Mouse (Mus musculus): ENCODE data around the gene Fam169a.
A peak's percentile ranks its signal among the peaks of the same experiment; 100 is the strongest.
"Not testable (repeated sequence)": the region's sequence is repeated elsewhere in the genome, so short reads cannot be mapped to it uniquely, and the experiment has no call there.

Fam169a gene

DNA sequence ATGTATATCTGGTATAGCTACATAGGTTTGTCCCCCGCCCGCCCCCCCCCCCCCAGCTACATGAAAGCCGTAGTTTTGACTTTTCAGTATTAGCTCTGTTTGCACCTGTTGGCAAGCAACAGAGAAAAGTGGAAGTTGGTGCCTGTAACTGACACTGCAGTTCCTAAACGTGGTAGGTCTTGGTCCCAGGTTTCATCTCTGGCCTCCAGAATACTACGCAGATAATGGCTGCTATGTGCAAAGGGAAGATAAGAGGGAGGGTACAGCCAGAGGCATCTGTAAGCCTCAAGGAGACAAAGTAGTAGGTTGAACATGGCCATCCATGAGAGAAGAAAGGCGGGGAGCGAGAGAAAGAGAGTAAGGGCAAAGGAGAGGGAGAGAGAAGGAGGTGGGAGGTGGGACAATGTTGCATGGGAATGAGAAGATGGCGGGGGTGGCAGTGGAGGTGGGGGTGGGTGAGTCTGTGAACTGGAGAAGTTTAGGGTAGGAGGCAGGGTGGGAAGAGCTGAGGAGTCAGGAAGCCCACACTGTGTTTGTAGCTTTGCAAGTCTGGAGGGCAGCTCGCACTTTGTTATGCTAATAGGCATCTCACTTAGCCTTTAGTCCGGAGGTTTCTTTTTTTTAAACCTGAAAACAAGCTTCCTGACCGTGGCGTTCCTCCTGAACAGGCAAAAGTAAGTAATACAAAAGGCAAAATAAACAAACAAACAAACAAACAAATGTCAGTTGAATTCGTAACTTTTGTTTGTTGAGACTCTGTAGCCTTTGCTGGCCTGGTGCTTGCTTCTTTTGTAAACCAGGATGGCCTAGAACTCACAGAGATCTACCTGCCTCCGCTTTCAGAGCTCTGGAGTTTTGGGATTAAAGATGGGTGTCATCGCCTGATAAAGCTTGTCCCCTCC is at the start of gene Fam169a:
Gene Fam169a, plus strand, starts transcription at position 638 of the 902 bp plus-strand sequence.
- DNase-seq (ENCODE audit: low read depth, low spot score): no peak

DNA sequence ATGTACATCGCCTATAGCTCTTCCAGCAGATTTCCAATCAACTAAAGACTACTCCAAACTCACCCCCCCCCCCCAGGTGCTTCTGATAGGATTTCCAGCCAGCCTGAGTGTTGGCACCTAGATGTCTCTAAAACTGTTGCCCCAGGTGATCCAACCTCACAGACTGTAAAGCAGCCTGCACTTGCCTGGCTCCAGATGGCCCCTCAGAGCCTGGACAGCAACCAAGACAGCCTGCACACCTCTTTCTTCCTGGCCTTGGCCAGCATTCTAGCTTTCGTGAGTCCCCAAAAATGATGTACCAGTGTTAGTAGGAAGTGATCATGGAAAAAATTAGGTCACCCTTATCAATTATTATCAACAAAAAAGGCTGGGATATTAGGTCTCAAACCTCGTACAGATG is 49.4 kb upstream of the Fam169a start:
- DNase-seq (ENCODE audit: low read depth, low spot score): no peak

DNA sequence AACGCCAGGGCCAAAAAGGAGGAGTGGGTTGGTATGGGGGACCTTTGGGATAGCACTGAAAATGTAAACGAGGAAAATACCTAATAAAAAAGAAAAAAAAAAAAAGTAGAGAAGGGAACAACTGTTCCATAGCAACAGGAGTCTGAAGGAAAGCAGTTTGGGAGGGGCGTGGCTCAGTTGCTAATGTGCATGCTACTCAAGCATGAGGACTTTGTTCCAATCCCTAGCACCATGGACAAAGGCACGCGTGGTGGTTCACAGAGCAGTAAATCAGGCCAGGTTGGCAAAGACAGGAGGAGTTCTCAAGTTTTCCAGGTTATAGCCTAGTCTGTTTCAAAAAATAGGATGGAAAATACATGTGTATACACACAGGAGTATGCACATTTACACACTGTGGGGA is 47.0 kb upstream of the Fam169a start:
- no peak for DNase-seq (ENCODE audit: low read depth, low spot score)

DNA sequence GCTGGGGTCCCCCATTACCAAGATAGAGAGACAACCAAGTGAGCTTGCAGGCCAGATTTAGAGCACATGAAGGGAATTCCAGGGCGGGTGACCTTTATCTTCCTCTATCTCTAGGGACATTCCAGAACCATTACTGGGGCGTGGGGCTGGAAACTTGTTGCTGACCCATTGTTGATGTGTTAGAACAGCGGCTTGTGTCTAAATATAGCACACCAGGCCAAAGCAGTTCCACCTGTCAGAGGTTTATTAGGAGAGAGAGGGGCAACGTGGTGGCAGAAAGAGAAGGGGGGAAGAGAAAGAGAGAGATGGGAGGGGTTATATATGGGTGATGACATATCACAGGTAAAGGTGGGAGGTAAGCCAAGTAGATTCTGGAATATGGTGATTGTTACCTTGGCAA is 45.2 kb upstream of the Fam169a start:
- no peak for DNase-seq (ENCODE audit: low read depth, low spot score)

DNA sequence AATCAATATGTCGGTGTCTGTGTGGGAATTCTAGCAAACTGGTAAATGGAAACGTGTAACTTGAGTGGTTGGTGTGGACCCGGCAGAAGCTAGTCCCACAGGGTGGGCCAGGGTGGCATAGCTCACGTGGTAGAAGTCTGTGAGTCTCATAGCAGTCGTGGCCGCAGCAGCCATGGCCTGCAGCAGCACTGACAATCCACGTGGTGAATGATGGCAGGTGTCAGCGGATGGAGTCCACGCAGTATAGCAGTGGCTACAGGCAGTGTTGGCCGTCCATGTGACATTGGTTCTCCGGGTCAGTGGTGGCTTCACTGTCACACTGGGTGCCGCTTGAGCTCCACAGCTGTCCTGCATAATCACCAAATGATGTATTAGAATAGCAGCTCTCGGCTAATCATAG is 37.0 kb upstream of the Fam169a start:
- no peak for DNase-seq (ENCODE audit: low read depth, low spot score)

DNA sequence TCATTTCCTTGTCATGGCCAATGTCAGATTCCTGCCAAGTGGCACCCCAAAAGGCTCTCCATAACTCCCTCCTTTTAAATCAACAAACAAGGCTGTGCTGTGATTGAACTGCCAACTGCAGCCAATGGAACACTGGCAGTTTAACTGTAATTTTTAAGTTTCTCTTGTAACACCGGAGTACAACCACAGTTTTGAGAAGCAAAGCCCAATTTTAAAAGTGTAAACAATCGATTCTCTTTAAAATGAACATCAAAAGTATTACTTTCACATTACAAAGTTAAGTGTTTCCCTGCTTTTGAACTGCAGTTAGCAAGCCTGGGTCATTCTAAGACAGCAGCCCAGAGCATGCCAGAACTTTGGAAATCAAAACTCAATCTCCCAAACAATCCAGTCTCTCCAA is 32.8 kb upstream of the Fam169a start, which contains the start of gene 1700029F12Rik:
Gene 1700029F12Rik, minus strand, starts transcription at position 101 of the 400 bp plus-strand sequence.
- DNase-seq (ENCODE audit: low read depth, low spot score): no peak

DNA sequence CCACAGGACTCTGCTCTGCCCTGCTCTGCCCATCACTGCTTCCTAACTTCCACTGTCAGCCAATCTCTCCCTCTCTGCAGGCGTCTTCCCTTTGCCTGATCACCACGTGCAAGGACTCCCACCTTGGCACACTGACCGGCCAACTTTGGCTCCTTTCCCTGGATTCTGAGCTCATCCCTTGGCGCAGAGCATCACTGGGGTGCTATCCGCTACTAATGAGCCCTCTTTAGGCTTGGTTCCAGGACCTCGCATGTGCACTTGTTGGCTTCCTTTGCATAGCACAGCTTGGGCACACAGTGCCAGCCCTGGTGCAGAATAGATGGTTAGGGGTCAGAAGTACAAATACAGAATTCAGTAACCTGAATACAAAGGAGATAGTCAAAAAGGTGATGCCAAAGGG is 15.9 kb upstream of the Fam169a start:
- DNase-seq (ENCODE audit: low read depth, low spot score): no peak

DNA sequence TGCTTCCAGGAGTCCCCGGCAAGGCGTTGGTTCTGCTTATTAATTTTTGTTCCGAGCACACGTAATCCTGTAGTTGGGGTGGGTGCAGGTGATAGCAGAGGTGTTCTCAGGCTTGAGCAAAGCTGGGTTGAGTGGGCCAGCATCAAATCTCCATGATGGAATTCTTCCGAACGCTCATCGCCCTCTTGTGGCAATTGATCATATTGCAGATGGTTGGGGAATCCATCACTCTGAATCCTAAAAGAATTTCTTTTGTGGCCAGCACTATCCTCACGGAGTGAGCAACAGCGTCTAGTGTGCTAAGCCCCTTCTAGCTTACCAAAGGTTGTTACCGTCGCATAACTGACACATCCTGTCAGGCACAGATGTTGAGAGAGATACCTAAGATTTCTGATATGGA is 14.4 kb upstream of the Fam169a start:
- DNase-seq (ENCODE audit: low read depth, low spot score): peak; percentile 80

DNA sequence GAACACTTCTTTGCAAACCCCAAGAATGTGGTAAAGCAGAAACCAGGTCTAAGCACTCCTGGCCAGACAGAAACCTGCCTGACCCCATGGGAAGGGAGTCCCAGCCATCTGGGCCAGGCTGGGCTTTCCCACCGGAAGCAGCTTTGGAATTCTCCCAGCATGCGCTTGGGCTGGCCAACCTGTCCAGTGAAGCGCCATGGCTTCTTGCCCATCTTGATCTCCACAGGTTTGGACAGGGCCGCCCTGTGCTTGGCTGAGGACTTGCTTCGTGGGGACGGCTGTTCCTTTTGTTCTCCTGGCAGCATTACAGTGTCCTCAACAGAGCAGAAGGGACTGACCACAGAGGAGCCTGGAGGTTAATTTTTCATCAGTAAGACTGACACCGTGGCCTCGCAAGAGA is 13.2 kb upstream of the Fam169a start:
- no peak for DNase-seq (ENCODE audit: low read depth, low spot score)

DNA sequence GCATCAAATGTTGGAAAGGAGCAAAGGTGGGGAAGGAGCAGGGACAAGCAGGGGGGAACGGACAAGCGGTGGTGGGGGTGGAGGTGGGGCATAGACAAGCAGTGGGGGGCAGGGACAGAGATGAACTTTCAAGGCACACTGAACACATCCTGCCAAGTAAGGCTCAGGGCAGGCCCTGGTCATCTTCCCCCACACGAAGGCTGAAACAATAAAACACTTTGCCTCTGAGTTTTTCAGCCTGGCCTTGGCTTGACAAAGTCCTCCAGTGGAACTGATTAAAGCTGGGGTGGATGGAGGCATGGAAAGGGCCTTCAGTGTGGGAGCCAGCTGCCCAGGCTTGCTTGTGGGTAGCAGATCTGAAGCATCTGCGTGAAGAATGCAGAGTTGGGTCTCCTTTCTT is 9.3 kb upstream of the Fam169a start:
- no peak for DNase-seq (ENCODE audit: low read depth, low spot score)

DNA sequence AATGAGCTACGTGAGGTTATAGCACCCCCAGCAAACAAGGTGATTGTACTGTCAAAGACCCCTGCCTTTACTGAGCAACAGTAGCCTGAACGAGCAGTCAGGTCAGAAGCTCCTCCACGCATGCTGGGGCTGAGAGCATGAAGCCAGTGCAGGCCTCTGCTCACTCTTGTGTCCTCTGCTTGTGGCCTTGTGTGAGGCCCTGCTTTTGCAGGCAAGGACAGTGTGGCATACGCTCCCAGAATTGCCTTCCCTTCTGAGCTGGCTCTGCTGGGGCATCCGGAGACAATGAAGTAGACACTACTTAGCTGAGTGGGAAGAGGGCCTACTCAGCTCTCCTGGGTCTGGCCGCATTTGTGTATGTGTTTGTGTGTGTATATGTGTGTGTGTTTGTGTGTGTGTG is 7.3 kb upstream of the Fam169a start:
- DNase-seq (ENCODE audit: low read depth, low spot score): no peak

DNA sequence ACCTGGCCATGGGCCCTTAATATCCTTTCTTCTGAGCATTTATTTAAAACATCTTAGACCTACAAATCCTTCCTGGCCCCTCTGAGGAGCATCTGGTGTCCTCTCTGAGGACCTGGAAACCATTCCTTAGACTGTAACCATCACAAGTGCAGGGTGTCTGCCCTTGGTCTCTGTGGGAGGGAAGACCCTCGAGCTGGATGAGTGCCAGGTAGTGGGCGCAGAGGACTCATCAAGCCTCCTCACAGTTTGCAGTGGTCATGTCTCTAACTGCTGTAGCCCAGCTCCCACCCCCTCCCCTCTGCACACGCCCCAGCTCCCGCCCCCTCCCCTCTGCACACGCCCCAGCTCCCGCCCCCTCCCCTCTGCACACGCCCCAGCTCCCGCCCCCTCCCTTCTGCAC is 6.8 kb upstream of the Fam169a start:
- DNase-seq (ENCODE audit: low read depth, low spot score): no peak

DNA sequence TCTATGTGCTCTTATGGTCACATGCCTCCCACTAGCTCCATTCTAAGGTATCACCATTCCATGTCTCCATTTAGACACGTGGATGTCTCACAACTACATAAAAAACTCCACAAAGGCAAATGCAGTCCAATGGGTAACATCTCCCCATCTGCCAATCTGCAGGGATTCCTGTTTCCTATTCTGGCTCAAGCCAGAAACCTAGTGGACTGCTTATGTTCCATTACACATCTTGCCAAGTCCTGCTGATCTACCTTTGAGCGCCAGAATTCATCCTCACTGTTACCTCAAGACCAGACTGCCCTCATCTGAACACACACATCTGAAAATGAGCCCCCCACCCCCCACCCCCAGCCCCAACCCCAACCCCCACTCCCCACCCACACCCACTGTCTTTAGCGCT is 4.9 kb upstream of the Fam169a start:
- DNase-seq (ENCODE audit: low read depth, low spot score): no peak

DNA sequence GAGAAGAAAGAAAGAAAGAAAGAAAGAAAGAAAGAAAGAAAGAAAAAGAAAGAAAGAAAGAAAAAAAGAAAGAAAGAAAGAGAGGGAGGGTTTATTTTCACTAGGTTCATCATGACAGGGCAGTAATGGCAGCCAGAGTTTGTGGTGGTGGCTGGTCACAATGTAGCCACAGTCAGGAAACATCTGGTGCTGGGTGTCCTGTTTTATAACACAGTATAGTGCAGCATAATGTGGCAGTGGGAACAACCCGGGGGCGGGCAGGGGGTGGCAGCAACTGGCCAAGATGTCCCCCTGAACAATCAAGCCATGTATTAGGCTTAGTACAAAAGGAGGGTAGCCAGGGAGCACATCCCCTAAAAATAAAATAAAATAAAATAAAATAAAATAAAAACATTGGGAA is 3.7 kb upstream of the Fam169a start:
- no peak for DNase-seq (ENCODE audit: low read depth, low spot score)

DNA sequence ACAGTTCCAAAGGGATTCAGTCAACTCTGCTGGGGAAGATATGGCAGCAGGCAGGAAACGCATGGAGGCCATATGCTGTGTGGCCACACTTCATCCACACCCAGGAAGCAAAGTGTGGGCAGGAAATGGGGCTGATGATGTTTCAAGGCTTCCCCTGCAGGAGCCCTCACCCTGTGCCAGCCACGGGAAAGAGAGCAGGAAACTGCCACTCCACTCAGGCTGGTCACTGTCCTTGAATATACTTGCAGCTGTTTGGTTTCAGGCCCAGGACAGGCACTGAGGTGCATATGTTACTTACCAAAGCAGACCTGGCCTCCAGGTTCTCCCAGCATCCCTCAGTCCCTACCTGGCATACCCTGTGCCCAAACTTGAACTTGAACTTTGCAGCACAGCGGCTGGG is 2.7 kb upstream of the Fam169a start:
- DNase-seq (ENCODE audit: low read depth, low spot score): no peak

DNA sequence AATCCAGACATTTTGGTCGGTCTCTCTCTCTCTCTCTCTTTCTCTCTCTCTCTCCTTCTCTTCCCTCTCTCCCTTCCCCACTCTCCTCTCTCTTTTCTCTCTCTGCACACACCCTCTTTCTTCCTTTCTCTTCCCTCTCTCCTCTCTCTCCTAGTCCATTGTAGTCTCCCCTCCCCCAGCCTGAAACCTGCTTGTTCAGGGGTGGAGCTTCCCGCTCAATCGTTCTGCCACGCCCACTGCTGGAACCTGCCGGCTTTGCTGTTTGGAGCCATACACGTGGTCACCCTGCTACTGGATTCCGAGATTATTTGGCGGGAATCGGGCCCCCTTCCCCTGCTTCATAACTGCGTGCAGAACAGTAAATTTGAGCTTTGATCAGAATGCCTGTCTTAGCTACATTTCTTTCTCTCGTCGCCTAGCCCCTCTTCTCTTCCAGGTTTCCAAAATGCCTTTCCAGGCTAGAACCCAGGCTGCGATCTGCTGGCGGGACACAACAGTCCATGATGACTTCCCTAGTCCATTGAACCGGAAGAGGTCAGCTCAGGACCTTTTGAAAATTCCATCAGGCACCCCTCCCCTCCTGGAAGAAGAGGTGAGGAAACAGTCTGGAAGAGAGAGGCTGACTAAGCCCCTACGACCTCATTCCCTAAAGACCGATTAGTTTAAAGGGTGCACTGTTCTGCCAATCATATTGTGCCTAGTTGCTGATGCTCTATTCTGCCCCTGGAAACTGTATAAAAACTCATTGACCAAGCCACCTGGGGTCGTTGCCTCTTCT is 2.1 kb upstream of the Fam169a start:
- DNase-seq (ENCODE audit: low read depth, low spot score): not testable (repeated sequence)

DNA sequence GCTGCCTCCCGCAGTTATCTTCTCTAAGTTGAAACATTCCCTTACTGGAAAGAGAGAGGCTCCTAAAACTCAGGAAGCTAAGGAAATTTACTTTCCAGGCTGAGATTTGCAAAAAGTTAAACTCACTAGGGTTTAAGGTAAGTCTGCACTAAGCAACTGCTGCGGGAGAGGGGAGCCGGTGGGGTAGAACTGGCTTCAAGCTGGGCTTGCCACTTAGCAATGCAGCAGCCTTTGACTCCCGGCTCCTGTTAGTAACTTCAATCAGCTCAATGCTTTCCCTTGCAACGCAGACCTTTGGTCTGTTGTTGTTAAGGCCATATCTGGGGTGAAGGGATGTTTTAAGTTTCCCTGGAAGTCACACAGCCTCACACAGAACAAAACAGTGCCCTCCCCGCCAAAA is 605 bp downstream of the Fam169a start:
- no peak for DNase-seq (ENCODE audit: low read depth, low spot score)

DNA sequence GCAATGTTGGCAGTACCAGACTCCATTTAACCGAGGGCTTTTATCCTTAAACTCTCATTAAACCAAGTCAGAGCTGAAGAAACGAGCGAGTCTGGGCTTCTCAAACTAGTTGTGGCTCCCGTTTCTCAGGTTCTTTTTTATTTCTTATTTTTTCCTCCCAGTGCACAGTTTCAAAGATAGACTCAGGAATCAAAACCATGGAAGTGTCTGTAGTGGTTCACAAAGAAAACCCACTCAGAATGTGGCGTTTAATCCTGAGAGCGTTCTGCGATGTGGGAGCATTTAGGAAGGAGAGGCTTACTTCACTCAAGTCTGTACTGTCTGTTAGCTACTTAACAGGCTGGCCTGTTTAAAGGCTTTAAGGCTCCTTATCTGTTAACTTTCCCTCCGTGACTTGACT is 1.1 kb downstream of the Fam169a start:
- no peak for DNase-seq (ENCODE audit: low read depth, low spot score)

DNA sequence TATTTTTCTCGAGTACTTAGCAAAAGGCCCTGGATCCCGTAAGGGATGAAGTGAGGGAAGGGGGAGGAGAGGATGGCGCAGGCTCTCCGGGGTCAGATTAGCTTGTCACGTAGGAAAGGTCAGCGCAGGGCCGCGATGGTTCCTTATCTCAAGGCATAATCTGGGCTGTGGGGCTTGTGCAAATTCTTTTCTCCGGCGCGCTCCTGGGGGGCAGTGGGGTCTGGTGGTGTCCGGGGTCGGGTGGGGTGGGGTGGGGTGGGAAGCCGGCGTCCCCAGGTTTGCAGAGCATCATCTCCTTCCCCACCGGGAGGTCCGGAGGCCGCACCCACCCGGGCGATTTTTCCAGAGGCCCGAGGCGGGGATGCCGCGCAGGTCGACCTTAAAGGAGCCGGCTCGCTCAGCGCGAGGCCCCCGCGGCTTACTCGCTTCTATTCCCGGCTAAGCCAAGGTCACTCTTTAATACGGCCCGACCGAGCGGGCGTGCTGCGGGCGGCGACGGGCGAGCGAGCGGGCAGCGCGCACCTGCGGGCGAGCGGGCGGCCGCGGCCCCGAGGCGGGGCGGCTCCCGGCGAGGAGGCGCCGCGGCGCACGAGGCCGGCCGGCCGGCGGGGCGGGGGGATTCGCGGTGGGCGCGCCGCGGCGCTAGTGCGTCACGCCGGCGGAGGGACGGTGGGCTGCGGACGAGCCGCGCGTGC is 4.0 kb downstream of the Fam169a start:
- DNase-seq (ENCODE audit: low read depth, low spot score): peak; percentile 21

DNA sequence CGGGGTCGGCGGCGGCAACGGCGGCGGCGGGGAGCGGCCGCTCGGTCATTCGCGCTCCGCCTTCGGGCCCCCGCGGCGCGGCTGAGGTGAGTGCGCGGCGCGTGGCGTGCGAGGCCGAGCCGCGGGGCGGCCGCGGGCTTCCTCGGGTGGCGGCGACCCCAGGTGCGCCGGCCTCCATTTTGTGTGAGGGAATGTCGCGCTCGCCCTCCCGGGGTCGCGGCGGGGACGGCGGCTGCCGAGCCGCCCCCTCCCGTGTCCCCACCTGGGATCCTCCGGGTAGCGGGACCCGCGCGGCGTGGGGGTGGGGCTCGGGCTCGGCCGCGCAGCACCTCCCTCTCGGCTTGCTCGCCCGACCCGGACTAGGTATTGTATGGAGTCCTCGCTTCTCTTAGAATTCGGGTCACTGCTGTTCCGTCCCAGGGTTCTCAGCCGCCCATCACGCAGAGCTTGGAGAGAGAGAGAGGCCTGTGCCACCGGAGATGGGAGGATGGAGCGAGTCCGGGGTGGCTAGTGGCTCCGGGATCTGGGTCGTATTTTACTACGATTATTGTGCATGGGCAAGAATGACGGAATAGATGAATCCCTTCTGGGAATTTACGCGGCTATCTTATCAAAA is 4.6 kb downstream of the Fam169a start:
- peak; percentile 26 for DNase-seq (ENCODE audit: low read depth, low spot score)

DNA sequence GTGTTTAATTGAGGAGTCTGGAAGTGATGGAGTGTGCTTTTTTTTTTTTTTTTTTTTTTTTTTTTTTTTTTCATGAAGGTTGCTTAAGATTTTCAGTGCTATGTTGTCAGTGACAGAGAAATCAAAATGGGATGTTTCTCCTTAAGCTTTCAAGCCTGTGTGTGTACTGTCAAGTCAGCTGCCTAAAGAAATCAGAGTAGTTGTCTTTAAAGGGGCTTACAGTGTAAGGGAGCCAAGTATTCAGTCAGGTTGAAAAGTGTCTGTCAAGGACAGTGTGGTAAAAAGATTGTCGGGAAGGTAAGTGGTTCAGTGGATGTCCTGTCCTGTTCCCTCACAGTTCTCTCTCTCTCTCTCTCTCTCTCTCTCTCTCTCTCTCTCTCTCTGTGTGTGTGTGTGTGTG is 6.4 kb downstream of the Fam169a start:
- no peak for DNase-seq (ENCODE audit: low read depth, low spot score)

DNA sequence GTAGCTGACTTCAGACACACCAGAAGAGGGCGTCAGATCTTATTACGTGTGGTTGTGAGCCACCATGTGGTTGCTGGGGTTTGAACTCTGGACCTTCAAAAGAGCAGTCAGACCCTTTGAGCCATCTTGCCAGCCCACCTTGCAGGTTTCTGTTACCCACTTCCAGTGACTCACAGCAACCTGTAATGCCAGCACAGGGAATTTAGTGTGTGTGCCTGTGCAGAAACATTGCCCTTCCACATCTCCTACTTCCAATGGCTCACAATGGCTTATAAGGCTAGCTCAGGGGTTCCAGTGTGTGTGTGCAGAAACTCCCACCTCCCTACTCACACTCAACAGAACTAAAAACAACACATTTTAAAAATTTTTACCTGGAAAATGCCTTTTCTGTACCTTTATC is 10.5 kb downstream of the Fam169a start:
- no peak for DNase-seq (ENCODE audit: low read depth, low spot score)
